Mouse (Mus musculus): ENCODE measurements around the gene Dock7. TPM values are rescaled to one million over a fixed set of nuclear protein-coding genes. Genes with fewer than 3 reads are reported as not detected.
"Not testable (repeated sequence)": the region's sequence is repeated elsewhere in the genome, so short reads cannot be mapped to it uniquely, and the experiment has no call there.

The Dock7 gene
- polyA plus RNA-seq, 1 experiment: 18.0 TPM

DNA sequence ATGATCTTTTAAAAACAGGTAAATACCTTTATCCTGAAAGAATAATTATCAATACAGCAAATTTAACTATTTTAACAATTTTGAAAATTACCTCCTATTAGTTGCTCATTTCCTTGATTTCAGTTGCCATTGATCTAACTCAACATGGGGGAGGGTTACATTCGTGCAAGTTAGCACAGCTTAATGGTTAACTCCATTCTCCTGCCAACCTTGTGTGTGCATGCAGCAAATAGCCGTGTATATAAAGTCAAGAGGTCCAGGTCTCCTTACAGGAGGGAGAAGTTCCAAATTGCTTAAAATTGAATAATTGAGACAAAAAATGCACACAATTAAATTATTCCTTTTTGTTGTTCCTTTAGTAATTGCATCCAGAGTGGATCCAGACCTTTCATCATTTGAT is 90.0 kb downstream of the Dock7 start, which contains the start of gene Angptl3:
Gene Angptl3, plus strand, starts transcription at position 269 of the 400 bp plus-strand sequence.
- 33% methylated on average over 2 of the region's 2 CpGs for WGBS
- DNase-seq (ENCODE audit: low read depth, low spot score): no peak

DNA sequence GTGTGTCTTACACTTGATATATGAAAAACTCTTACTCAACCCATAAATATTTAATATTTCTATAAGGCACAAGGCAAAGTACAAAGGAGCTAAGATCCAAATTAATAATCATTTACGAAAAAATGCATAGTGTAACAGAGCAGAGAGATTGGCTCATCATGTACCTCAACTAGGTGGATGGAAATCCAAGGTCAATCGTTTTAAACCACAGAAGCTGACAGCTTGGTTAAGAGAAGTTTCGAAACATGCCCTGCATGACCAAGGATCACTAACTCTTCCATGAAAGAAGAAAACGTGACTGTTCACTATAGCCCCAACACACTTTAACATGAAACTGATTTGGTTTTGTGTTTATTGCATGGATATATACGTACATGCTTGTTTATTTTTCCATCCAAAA is 92.3 kb downstream of the Dock7 start:
- DNase-seq (ENCODE audit: low read depth, low spot score): no peak
- WGBS: 88% methylated on average over 5 of the region's 5 CpGs

DNA sequence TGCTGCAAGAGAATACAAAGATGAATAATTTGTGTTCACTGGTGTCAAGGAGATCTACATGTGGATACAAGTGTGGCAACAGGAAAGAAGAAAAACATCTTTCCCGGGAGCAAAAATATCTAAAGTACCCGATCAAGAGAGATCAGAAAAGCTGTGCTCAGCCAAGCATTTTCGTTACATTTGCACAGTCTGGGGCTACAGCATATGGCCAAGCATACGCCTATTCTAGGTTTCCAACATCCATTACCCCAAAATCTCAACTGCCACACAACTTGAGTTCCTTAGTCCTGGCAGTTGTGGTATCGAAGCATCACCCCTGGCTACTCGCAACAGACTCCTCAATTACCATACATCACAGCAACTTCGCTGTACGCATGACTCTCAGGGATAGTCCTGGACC is 98.5 kb downstream of the Dock7 start:
- WGBS: 97% methylated on average over 8 of the region's 8 CpGs
- no peak for DNase-seq (ENCODE audit: low read depth, low spot score)

DNA sequence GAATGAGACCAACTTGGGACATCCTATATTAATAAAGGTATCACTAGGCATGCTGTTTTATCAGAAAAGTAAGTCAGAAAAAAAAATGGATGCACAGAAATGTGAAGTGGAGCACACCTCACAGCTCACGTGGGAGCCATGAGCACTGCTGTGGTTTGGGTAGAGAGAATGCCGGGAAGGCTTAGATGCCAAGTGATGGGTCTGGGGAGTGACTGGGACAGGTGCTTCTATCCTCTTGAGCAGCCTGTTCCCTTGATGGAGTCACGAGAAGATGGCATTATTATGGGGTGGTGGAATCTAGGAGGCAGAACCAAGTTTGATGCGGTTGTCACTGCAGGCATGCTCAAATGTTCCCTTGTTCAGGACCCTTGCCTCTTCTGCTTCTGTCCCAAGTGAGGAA is 109.7 kb downstream of the Dock7 start:
- 92% methylated on average over 4 of the region's 4 CpGs for WGBS
- no peak for DNase-seq (ENCODE audit: low read depth, low spot score)

- no peak for DNase-seq (ENCODE audit: low read depth, low spot score)
- WGBS: 76% methylated on average over 2 of the region's 2 CpGs
These were observed 114.4 kb downstream of the Dock7 start for GRCm38 (mm10) chr4:99006319-99006718.

DNA sequence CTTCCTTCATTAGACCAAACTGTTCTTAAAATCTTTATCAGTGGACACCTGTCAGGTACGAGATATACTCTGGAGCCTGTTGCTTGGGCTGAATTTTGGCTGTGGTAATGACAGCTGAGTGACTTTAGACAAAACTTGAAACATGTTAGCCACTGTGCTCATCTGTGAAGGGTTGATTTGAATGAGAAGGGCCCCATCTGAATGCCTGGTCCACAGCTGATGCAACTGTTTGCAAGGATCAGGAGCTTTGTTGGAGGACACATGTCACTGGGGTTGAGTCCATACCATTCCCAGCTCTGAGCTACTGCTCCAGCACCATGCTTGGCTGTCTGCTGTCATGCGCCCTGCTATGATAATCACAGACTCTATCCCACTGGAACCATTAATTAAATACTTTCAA is 115.1 kb downstream of the Dock7 start:
- WGBS: 97% methylated on average over 2 of the region's 2 CpGs
- no peak for DNase-seq (ENCODE audit: low read depth, low spot score)

DNA sequence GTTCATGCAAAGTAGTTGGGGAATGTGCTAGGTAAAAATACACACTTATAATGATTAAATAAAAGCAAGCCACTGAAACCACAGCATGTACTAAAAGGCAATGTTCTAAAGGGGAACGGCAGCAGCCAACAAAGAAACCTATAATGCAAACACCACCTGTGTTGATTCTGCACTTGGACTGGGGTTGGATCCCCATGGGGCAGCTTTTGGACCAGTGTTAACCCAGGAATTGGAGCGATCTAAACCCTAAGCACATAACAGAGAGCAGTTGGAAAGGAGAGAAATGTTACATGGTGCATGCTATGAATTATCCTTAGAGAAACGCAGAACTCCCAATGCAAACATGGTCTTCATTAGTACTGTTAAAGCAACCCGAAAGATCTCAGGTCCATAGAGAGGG is 127.2 kb downstream of the Dock7 start:
- no peak for DNase-seq (ENCODE audit: low read depth, low spot score)
- WGBS: 83% methylated on average over 4 of the region's 4 CpGs

DNA sequence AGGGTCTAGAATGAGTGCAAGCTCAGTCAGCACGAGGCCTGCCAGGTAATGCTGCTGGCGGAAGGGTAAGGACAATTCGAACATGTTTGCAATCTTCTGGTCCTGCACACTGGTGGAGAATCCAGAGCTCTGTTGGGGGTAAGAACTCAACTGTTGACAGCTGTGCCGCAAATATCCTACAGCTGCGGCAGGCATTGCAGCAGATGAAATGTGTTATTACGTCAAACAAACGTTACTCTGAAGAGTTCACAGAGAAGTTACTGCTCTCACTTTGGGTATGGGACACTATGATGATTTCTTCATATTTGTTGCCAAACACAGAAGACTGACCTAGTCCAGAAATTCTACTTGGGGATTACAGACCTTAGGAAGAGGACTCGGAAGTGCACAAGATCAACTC is 136.0 kb downstream of the Dock7 start:
- 84% methylated on average over 8 of the region's 8 CpGs for WGBS

GRCm38 (mm10) chr4:98979976-98980375 is 140.7 kb downstream of the Dock7 start:
- WGBS: 91% methylated on average over 3 of the region's 3 CpGs
- not testable (repeated sequence) for DNase-seq (ENCODE audit: low read depth, low spot score)

More for the DNA sequence above, 136.0 kb downstream of the Dock7 start:
- DNase-seq (ENCODE audit: low read depth, low spot score): no peak

- no peak for DNase-seq (ENCODE audit: low read depth, low spot score)
- WGBS: 94% methylated on average over 2 of the region's 2 CpGs
These were observed 142.0 kb downstream of the Dock7 start for GRCm38 (mm10) chr4:98978693-98979092.

DNA sequence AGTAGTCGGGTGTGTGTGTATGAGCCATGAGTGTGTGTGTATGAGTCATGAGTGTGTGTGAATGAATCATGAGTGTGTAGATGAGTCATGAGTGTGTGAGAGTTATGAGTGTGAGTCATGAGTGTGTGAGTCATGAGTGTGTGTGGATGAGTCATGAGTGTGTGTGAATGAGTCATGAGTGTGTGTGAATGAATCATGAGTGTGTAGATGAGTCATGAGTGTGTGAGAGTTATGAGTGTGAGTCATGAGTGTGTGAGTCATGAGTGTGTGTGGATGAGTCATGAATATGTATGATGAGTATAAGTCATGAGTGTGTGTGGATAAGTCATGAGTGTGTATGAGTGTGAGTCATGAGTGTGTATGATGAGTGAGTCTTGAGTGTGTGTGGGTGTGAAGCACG is 142.4 kb downstream of the Dock7 start:
- 94% methylated on average over 2 of the region's 2 CpGs for WGBS
- not testable (repeated sequence) for DNase-seq (ENCODE audit: low read depth, low spot score)

DNA sequence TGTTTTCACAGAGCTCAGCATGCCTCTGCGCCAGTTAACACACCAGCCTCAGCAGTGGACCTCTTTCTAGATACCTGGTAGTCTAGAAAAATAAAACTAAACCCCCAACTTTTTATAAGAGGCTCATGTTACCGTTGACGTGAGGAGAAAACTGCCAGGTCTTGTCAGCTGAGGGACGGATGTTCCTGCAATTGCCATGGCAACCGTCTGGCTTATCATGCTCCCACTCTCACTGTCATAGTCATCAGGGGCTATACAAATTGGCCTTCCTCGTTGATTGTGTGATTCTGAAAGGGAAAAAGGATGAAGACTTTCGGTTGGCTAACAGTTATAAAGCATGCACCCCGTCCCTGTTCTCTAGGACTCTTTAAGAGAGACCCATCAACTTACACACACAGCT is 145.0 kb downstream of the Dock7 start:
- no peak for DNase-seq (ENCODE audit: low read depth, low spot score)
- WGBS: 79% methylated on average over 8 of the region's 8 CpGs

DNA sequence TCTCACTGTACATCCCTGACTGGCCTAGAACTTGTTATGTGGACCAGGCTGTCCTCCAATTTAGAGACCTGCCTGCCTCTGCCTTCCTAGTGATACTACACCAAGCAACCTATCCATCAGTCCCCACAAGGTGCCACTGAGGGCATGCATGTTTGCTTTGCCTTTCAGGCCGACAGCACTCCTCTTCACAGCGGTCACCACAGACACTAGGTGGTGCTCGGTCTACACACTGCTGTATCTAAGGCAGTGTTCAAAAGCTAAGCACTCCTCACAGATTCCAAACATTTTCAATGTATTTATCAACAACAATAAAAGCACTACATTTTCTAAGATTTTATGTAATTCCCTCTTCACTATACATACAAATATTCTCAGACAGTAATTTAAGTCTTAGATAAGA is 150.8 kb downstream of the Dock7 start:
- WGBS: 83% methylated on average over 3 of the region's 3 CpGs
- DNase-seq (ENCODE audit: low read depth, low spot score): no peak

- 57% methylated on average over 3 of the region's 3 CpGs for WGBS
- peak; percentile 4 for DNase-seq (ENCODE audit: low read depth, low spot score)
These were observed 160.5 kb downstream of the Dock7 start for GRCm38 (mm10) chr4:98960243-98960642.

- 91% methylated on average over 8 of the region's 8 CpGs for WGBS
- DNase-seq (ENCODE audit: low read depth, low spot score): no peak
These were observed 164.7 kb downstream of the Dock7 start for GRCm38 (mm10) chr4:98955986-98956385.

- DNase-seq (ENCODE audit: low read depth, low spot score): no peak
These were observed 170.2 kb downstream of the Dock7 start for GRCm38 (mm10) chr4:98950563-98950962.

- WGBS: 91% methylated on average over 6 of the region's 6 CpGs
- DNase-seq (ENCODE audit: low read depth, low spot score): not testable (repeated sequence)
These were observed 182.5 kb downstream of the Dock7 start for GRCm38 (mm10) chr4:98938210-98938609.

- WGBS: 88% methylated on average over 6 of the region's 6 CpGs
- DNase-seq (ENCODE audit: low read depth, low spot score): no peak
These were observed 184.7 kb downstream of the Dock7 start for GRCm38 (mm10) chr4:98936036-98936435.

- 7% methylated on average over 6 of the region's 6 CpGs for WGBS
These were observed 195.4 kb downstream of the Dock7 start for GRCm38 (mm10) chr4:98925250-98925781.

GRCm38 (mm10) chr4:98924906-98925178 is 195.9 kb downstream of the Dock7 start:
- no peak for DNase-seq (ENCODE audit: low read depth, low spot score)
- WGBS: 1% methylated on average over 2 of the region's 2 CpGs

More at GRCm38 (mm10) chr4:98925250-98925781, 195.4 kb downstream of the Dock7 start:
- no peak for DNase-seq (ENCODE audit: low read depth, low spot score)

DNA sequence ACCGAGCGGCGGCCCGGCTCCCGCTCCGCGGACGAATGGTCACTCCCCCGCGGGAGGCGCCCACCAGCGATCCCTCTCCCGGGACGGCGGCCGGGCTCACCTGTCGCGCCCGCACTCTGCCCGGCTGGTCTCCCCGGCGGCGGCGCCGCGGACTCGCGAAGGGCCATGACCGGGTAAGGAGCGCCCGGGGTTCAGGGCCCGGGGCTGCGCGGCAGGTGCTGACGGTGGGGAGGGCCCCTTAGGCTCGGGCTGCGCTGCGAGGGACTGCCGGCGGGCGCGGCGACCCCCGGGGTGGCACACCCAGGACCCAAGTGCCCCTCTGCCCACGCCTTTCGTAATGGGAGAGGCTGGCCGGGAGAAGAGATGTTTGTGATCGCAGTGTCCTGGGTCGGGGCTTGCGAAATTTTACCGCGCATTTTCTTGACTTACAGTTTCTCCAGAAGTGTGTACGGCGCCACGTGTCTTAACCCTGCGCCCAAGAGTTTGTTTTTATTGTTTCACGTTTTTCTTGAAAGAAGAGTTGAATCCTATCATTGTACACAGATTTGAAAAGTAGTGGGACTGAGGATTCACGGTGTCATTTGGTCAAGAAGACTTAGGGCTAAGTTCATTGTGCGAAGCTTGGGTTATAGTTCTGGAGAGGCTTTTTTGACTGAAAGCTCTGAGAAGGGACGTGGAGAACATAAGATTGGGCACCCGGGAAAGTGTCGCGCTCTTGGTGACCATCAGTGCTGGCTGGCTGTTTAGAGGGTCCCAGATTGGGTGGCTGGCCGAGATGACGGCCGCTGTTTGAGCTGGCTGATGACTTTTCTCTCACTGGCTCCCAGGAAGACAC is 196.4 kb downstream of the Dock7 start:
- under 1% methylated on average over 66 of the region's 66 CpGs for WGBS
- DNase-seq (ENCODE audit: low read depth, low spot score): no peak

Data from large intestine, adult 2 months (tissue).